Mouse (Mus musculus): Measurements from ENCODE around the gene Cep131.

DNA sequence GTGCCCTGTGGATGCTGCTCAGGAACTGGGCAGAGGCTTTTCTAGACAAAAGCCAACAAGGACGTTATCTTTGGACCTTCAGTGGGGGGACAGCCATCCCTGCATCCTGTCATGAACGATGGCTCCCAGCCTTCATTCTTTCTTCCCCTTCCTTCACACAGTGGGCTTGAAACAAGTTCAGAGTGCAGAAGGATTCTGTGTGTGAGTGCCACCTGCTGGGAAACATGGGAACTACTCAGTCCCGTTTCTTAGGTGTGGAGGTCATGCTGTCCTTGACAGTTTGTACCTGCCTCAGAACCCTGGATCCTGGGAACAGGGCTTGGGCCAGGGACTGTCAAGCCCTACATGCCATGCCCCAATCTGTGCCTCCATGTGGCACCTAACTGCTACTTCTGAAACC lies 14.4 kb upstream of the Cep131 start:
- TF ChIP-seq CTCF (IDR thresholded peaks at IDR 0.05; ENCODE audit: low read depth, low read length) (peak; percentile 85), GATA1 (IDR thresholded peaks at IDR 0.05; ENCODE audit: borderline replicate concordance, low read length) (no peak), TAL1 (conservative IDR thresholded peaks at IDR 0.05; ENCODE audit: low read depth, low read length) (no peak), POLR2AphosphoS5 (IDR thresholded peaks at IDR 0.05; ENCODE audit: insufficient replicate concordance, low read depth, low read length) (no peak)
